Mouse (Mus musculus) CD4-positive, CD25-positive, alpha-beta regulatory T cell (primary cell): ENCODE measurements around the gene Gas7. TPM values are rescaled to one million over a fixed set of nuclear protein-coding genes. Genes with fewer than 3 reads are reported as not detected.

Experiments
- polyA plus RNA-seq: library from polyadenylated mRNA; unstranded; fragments of 100-300 nt; shearing (Covaris generic); gene quantifications from one replicate; pipeline ENCODE4 v1.2.1, GENCODE M21; 2017

Gene Gas7
- polyA plus RNA-seq: 0.32 TPM

DNA sequence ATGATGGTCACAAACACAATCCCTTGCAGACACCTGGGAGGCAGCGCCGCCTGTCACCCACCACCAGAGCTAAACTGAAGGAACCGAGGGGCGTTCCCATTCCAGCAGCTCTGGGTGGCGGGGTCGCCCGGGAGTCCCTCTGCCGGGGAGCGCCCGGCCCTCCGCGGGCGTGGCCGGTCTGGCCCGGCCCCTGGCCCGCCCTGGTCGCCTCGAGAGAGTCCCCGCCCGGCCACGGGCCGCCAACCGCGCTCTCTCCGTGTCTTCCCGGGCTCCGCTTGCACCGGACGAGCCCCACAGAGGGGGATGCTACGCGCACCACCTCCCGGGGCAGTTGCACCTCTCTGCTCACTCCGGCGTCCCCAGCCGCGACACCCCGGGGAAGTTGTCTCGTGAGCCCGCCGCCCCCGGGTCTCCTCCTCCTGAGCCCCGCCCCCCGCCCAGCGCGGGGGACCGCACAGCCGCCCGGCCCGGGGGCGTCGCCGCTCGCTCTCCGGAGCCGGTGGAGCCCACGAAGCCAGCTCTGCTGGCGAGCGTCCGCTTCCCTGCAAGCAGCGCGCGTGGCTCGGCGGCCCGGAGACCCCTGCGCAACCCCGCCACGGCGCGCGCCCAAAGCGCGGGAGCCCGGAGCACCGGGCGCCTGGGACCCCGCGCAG lies at the start of gene Gas7:
Gas7 (plus strand) TSS at position 564 of the 653 bp plus-strand sequence.

DNA sequence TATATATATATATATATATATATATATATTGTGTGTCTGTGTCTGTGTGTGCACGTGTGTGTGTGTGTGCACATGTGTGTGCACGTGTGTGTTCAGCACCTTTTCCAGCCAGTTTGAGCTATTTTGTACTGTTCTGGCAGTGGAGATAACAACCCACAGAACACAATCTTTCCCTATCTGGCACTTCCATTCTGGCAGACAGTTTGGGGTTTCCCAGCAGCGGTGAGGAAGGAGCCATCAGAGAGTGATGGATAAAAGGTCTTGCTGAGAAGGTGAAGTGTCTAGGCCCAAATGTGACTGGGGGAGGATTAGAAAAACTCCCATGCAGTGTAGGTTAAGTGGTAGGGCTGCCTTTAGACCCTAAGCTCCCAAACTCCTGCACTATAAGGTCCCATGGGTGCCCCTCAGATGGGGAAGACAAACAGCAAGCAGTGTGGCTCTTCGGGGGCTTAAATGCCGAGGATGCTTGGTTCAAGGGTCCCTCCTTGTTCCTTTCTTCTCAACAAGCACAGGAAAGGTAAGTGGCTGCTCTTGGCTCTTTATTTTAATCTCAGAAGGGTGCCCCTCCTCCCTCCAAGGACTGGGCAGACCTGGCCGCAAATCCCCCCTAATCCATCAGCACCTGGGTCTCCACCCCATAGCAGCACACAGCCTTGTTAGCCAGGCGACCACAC lies 239.6 kb downstream of the Gas7 start, which contains the start of gene Rcvrn:
Rcvrn (plus strand) TSS at position 624 of the 674 bp plus-strand sequence.

Other genes with a start within 250 kb of the Gas7 start
- not detected for gene Myh4, start 217.4 kb upstream of the Gas7 start, polyA plus RNA-seq
- 0.05 TPM for gene Myh8, start 178.3 kb upstream of the Gas7 start, polyA plus RNA-seq
- not detected for gene Myh13, start 133.8 kb upstream of the Gas7 start, polyA plus RNA-seq
- gene Rcvrn, start 239.9 kb downstream of the Gas7 start, polyA plus RNA-seq: not detected